Mouse (Mus musculus): Measurements from ENCODE around the gene Gnao1.

DNA sequence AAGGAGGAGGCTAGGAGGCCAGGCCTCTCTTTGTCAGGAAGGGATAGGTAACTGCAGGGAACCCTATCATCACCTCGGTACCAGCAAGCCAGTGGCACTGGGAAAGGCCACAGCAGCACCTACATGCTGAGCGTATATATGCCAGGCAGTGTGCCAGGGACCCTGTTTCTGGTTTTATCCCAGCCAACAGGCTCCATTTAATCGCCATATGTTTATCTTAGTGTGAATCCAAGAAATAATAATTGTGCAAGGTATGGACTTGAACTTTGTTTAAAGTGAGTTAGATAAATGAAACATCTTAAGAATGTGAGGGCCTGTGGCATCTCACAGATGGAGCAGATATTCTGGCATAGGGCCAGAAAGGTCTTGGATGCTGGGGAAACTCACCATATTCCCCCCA is 109.7 kb downstream of the Gnao1 start:
- TF ChIP-seq CTCF (IDR thresholded peaks at IDR 0.05; ENCODE audit: control insufficient read depth, insufficient read depth, low read length) (no peak), POLR2A (IDR thresholded peaks at IDR 0.05; ENCODE audit: borderline replicate concordance, control insufficient read depth, low read depth, low read length) (no peak)
